Mouse (Mus musculus): ENCODE data around the gene Tial1.

DNA sequence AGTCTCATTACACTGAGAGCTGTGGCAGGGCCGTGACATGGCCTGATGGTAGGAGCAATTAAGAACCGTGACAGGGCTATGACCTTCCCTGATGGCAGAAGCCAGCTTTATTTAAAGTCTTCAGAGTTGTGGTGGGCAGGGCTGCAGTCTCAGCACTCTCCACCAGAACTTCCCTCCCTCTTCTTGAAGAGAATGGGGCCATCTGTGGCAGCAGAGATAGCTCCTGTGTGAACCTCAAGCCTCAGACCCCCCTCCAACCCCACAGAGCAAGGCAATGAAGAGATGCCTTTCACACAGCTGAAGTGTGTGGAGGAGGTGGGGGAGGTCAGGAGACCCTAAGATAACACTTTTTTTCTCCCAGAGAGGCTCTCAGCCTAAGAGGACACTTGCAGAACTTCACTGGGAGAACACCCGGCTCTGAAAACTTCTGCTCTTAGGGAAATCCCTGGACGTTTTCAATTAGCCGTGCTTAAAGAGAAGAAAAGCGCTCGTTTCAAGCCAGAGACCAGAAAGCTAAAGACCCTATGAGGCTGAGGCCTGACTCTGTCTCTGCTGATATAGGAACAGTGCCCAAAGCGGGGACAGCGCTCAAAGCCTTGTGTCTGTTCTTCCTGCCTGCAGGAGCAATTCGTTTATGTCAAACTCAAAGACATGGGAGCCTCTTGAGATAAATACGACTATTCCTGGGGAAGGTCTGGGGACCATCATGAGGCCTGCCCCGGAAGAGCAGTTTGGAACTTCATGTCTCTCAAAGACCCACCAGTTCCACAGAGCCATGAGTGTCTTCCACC, 70.1 kb downstream of the Tial1 start:
- TF ChIP-seq CTCF (IDR thresholded peaks at IDR 0.05; ENCODE audit: low read depth) (no peak), EP300 (IDR thresholded peaks at IDR 0.05; ENCODE audit: low read depth) (no peak)
